Mouse (Mus musculus) small intestine, adult 2 months (tissue): ENCODE results near the gene Cmtm2b. TPM values are rescaled to one million over a fixed set of nuclear protein-coding genes. Genes with fewer than 3 reads are reported as not detected.

ENCODE experiments used
- H3K27ac ChIP-seq: fragments of 200-500 bp; 2 replicates; pipeline ENCODE4 v1.5.1; 2012; ENCODE audit warnings: low read depth, low read length, control low read depth, inconsistent platforms; ENCODE audit not compliant: insufficient read depth
- H3K27me3 ChIP-seq: fragments of 200-500 bp; 2 replicates; pipeline ENCODE4 v1.6.1; 2012; ENCODE audit warnings: mild to moderate bottlenecking, moderate library complexity, low read length, inconsistent platforms; ENCODE audit not compliant: control insufficient read depth, insufficient read depth
- H3K36me3 ChIP-seq: fragments of 200-500 bp; 2 replicates; pipeline ENCODE4 v1.6.1; 2012; ENCODE audit warnings: mild to moderate bottlenecking, low read length, control low read depth, inconsistent platforms; ENCODE audit not compliant: control insufficient read depth, insufficient read depth
- H3K4me1 ChIP-seq: fragments of 200-500 bp; 2 replicates; pipeline ENCODE4 v1.6.1; 2012; ENCODE audit warnings: low read length, inconsistent platforms, mixed read lengths; ENCODE audit not compliant: control insufficient read depth, insufficient read depth, insufficient read length
- H3K4me3 ChIP-seq: fragments of 200-500 bp; 2 replicates; pipeline ENCODE4 v1.5.1; 2012; ENCODE audit warnings: low read depth, mild to moderate bottlenecking, control low read depth, inconsistent platforms, low read length, moderate library complexity
- CTCF ChIP-seq: fragments of 200-500 bp; IDR thresholded peaks from 2 replicates; pipeline ENCODE4 v1.5.1; 2012; ENCODE audit warnings: low read depth, mild to moderate bottlenecking, control low read depth, inconsistent platforms, low read length, moderate library complexity, mixed read lengths; ENCODE audit not compliant: insufficient replicate concordance, insufficient read length; ENCODE audit errors: extremely low read depth
- POLR2A ChIP-seq: fragments of 200-500 bp; IDR thresholded peaks from 2 replicates; pipeline ENCODE4 v1.6.1; 2012; ENCODE audit warnings: low read depth, mild to moderate bottlenecking, control low read depth, inconsistent platforms, low read length, moderate library complexity
- WGBS: fragments of 180-500 bp; shearing (Covaris S2); methylation state at CpG from one replicate; pipeline ENCODE4 v1.1.7; 2018; 5-methylcytosine and 5-hydroxymethylcytosine counted together
- polyA plus RNA-seq: library from polyadenylated mRNA; depleted of rRNA; stranded (reverse); fragments of >200 nt; gene quantifications from 2 replicates; pipeline ENCODE4 v1.2.3, GENCODE M21; 2012

The Cmtm2b gene
- polyA plus RNA-seq, 1 experiment: not detected

- H3K27ac ChIP-seq: peak within 1 kb of the TSS; percentile 63
These were observed 17.4 kb downstream of the Cmtm2b start, which contains the start of gene Cmtm3 for GRCm38 (mm10) chr8:104339229-104339982. Cmtm3 (plus strand) TSS chr8:104339410.

GRCm38 (mm10) chr8:104339983-104340232 is 17.9 kb downstream of the Cmtm2b start:
- Histone ChIP-seq H3K36me3 (no peaks in the 10 kb centered on the region), H3K4me1 (peaks cover 4% of the 10 kb centered on the region; the same call in 1 of the 2 replicates), H3K27me3 (no peaks in the 10 kb centered on the region; the same call in 1 of the 2 replicates), H3K4me3 (peak overlapping the region; percentile 69), H3K27ac (no peak overlapping the region)
- no peak for TF ChIP-seq POLR2A
- whole genome bisulfite sequencing: 7% methylated on average over 6 of the region's 6 CpGs

More at GRCm38 (mm10) chr8:104339229-104339982, 17.4 kb downstream of the Cmtm2b start, which contains the start of gene Cmtm3:
- Histone ChIP-seq H3K4me3 (peak within 1 kb of the TSS; percentile 69), H3K36me3 (no peaks in the 10 kb centered on the region), H3K27me3 (no peaks in the 10 kb centered on the region; the same call in 1 of the 2 replicates), H3K4me1 (peaks cover 4% of the 10 kb centered on the region; the same call in 1 of the 2 replicates)
- no peak for TF ChIP-seq CTCF
- no peak for TF ChIP-seq POLR2A
- WGBS: 21% methylated on average over 18 of the region's 18 CpGs

GRCm38 (mm10) chr8:104340233-104341105 is 18.4 kb downstream of the Cmtm2b start:
- TF ChIP-seq POLR2A (peak; percentile 45; the same call in 1 of the 2 replicates), CTCF (peak; percentile 47; the same call in 1 of the 2 replicates)
- H3K4me1 ChIP-seq: peaks cover 4% of the 10 kb centered on the region; the same call in 1 of the 2 replicates
- H3K36me3 ChIP-seq: no peaks in the 10 kb centered on the region
- WGBS: under 1% methylated on average over 53 of the region's 54 CpGs
- no peaks in the 10 kb centered on the region; the same call in 1 of the 2 replicates for H3K27me3 ChIP-seq
- peak overlapping the region; percentile 63 for H3K27ac ChIP-seq
- H3K4me3 ChIP-seq: peak overlapping the region; percentile 69

- Histone ChIP-seq H3K4me3 (peak overlapping the region; percentile 69), H3K27ac (peak overlapping the region; percentile 2; the same call in 1 of the 2 replicates), H3K36me3 (no peaks in the 10 kb centered on the region), H3K4me1 (peaks cover 4% of the 10 kb centered on the region; the same call in 1 of the 2 replicates), H3K27me3 (no peaks in the 10 kb centered on the region; the same call in 1 of the 2 replicates)
- TF ChIP-seq CTCF (no peak), POLR2A (peak; percentile 37; the same call in 1 of the 2 replicates)
- 2% methylated on average over 24 of the region's 24 CpGs for WGBS
These were observed 19.1 kb downstream of the Cmtm2b start for GRCm38 (mm10) chr8:104341106-104341561.

GRCm38 (mm10) chr8:104341678-104342077 is 19.6 kb downstream of the Cmtm2b start:
- Histone ChIP-seq H3K36me3 (0 out of 2 replicates have a peak, but pooled peaks cover 2% of the 10 kb centered on the region), H3K27me3 (no peaks in the 10 kb centered on the region; the same call in 1 of the 2 replicates), H3K4me1 (peaks cover 4% of the 10 kb centered on the region; the same call in 1 of the 2 replicates), H3K4me3 (no peak overlapping the region), H3K27ac (no peak overlapping the region)
- TF ChIP-seq CTCF: no peak
- TF ChIP-seq POLR2A: no peak
- 49% methylated on average over 6 of the region's 6 CpGs for WGBS

GRCm38 (mm10) chr8:104342426-104342825 is 20.4 kb downstream of the Cmtm2b start:
- WGBS: 74% methylated on average over 5 of the region's 5 CpGs
- TF ChIP-seq POLR2A (no peak), CTCF (no peak)
- Histone ChIP-seq H3K27ac (no peak overlapping the region), H3K4me3 (no peak overlapping the region), H3K4me1 (peaks cover 4% of the 10 kb centered on the region; the same call in 1 of the 2 replicates), H3K36me3 (0 out of 2 replicates have a peak, but pooled peaks cover 2% of the 10 kb centered on the region), H3K27me3 (no peaks in the 10 kb centered on the region; the same call in 1 of the 2 replicates)

- peaks cover 6% of the 10 kb centered on the region; the same call in 1 of the 2 replicates for H3K36me3 ChIP-seq
- H3K4me1 ChIP-seq: peaks cover 4% of the 10 kb centered on the region; the same call in 1 of the 2 replicates
- H3K27me3 ChIP-seq: no peaks in the 10 kb centered on the region; the same call in 1 of the 2 replicates
- TF ChIP-seq POLR2A (no peak), CTCF (peak; percentile 91)
- WGBS: 9% methylated on average over 7 of the region's 7 CpGs
- H3K4me3 ChIP-seq: no peak overlapping the region
- no peak overlapping the region for H3K27ac ChIP-seq
These were observed 21.9 kb downstream of the Cmtm2b start for GRCm38 (mm10) chr8:104343957-104344356.
